Mouse (Mus musculus) lung, embryonic 14.5 days (tissue): ENCODE results near the gene Trib3. TPM values are rescaled to one million over a fixed set of nuclear protein-coding genes. Genes with fewer than 3 reads are reported as not detected.
"Not testable (repeated sequence)": the region's sequence is repeated elsewhere in the genome, so short reads cannot be mapped to it uniquely, and the experiment has no call there.

ENCODE experiments used
- ATAC-seq: fragments of 200-750 bp; cut with Nextera tagmentation; 2 replicates; pipeline ENCODE4 v1.8.0; 2017; ENCODE audit warnings: mild to moderate bottlenecking, moderate TSS enrichment, moderate library complexity; ENCODE audit not compliant: insufficient read depth
- DNase-seq: peaks from one replicate; pipeline ENCODE4 v3.0.0-alpha.2; 2015
- H3K27ac ChIP-seq: fragments of 300-500 bp; sonication (generic); 2 replicates; pipeline ENCODE4 v1.5.1; 2014; ENCODE audit warnings: low read depth, mild to moderate bottlenecking, moderate library complexity
- H3K27me3 ChIP-seq: fragments of 300-500 bp; sonication (generic); 2 replicates; pipeline ENCODE4 v1.6.1; 2014; ENCODE audit warnings: low read length, control low read depth; ENCODE audit not compliant: insufficient read depth
- H3K36me3 ChIP-seq: fragments of 300-500 bp; sonication (generic); 2 replicates; pipeline ENCODE4 v1.6.1; 2014; ENCODE audit warnings: control low read depth; ENCODE audit not compliant: insufficient read depth
- H3K4me1 ChIP-seq: fragments of 300-500 bp; sonication (generic); 2 replicates; pipeline ENCODE4 v1.6.1; 2014; ENCODE audit warnings: antibody characterized with exemption, control low read depth; ENCODE audit not compliant: insufficient read depth
- H3K4me2 ChIP-seq: fragments of 300-500 bp; sonication (generic); 2 replicates; pipeline ENCODE4 v1.6.1; 2014; ENCODE audit warnings: mild to moderate bottlenecking
- H3K4me3 ChIP-seq: fragments of 300-500 bp; sonication (generic); 2 replicates; pipeline ENCODE4 v1.5.1; 2014; ENCODE audit warnings: low read depth, low read length
- H3K9ac ChIP-seq: fragments of 300-500 bp; sonication (generic); 2 replicates; pipeline ENCODE4 v1.6.1; 2014
- H3K9me3 ChIP-seq: fragments of 300-500 bp; sonication (generic); 2 replicates; pipeline ENCODE4 v1.6.1; 2016; ENCODE audit warnings: low read depth, low read length, control low read depth
- CTCF ChIP-seq: IDR thresholded peaks from 2 replicates; pipeline ENCODE4 v1.5.1; 2016; ENCODE audit warnings: antibody characterized with exemption, low read depth
- WGBS: fragments of 180-500 bp; shearing (Covaris S2); extraction: QIAGEN DNeasy Blood & Tissue Kit; methylation state at CpG from one replicate; pipeline ENCODE4 v1.1.7; 2014; 5-methylcytosine and 5-hydroxymethylcytosine counted together
- polyA plus RNA-seq: library from polyadenylated mRNA; unstranded; fragments of >200 nt; fragmentation: Nextera tagmentation; extraction: Ambion mirVana; gene quantifications from 2 replicates; pipeline ENCODE4 v1.2.1, GENCODE M21; 2014

The Trib3 gene
- polyA plus RNA-seq, 1 experiment from 2014 or later, result 2.2 TPM

GRCm38 (mm10) chr2:152360271-152360775, 16.5 kb upstream of the Trib3 start:
- no peaks in the 10 kb centered on the region for H3K27me3 ChIP-seq
- H3K4me1 ChIP-seq, result 0 out of 2 replicates have a peak, but pooled peaks cover 4% of the 10 kb centered on the region
- TF ChIP-seq CTCF, result no peak
- H3K36me3 ChIP-seq, result no peaks in the 10 kb centered on the region
- peak overlapping the region; percentile 9 for H3K27ac ChIP-seq
- H3K4me3 ChIP-seq, result no peak overlapping the region
- H3K9ac ChIP-seq, result peak overlapping the region; percentile 13; the same call in 1 of the 2 replicates
- DNase-seq (peak; percentile 54), ATAC-seq (no peak)
- no peaks in the 10 kb centered on the region for H3K9me3 ChIP-seq
- H3K4me2 ChIP-seq, result no peak overlapping the region
- 26% methylated on average over 7 of the region's 7 CpGs for WGBS

GRCm38 (mm10) chr2:152359616-152360015, 15.8 kb upstream of the Trib3 start:
- Histone ChIP-seq H3K36me3 (no peaks in the 10 kb centered on the region), H3K27me3 (no peaks in the 10 kb centered on the region), H3K4me3 (no peak overlapping the region), H3K4me1 (0 out of 2 replicates have a peak, but pooled peaks cover 4% of the 10 kb centered on the region), H3K9ac (no peak overlapping the region), H3K4me2 (no peak overlapping the region), H3K9me3 (no peaks in the 10 kb centered on the region), H3K27ac (no peak overlapping the region)
- WGBS, result 39% methylated on average over 5 of the region's 5 CpGs
- no peak for TF ChIP-seq CTCF
- DNase-seq (no peak), ATAC-seq (no peak)

GRCm38 (mm10) chr2:152358977-152359376, 15.1 kb upstream of the Trib3 start:
- not testable (repeated sequence) for H3K27ac ChIP-seq, H3K27me3 ChIP-seq, H3K36me3 ChIP-seq, H3K4me2 ChIP-seq, ATAC-seq, H3K4me3 ChIP-seq, DNase-seq, H3K9ac ChIP-seq, H3K4me1 ChIP-seq, H3K9me3 ChIP-seq
- peak; percentile 32 for TF ChIP-seq CTCF
- WGBS, result 82% methylated on average over 5 of the region's 5 CpGs

GRCm38 (mm10) chr2:152357254-152357653, 13.4 kb upstream of the Trib3 start:
- Histone ChIP-seq H3K9ac (no peak overlapping the region), H3K36me3 (no peaks in the 10 kb centered on the region), H3K27me3 (no peaks in the 10 kb centered on the region), H3K4me2 (no peak overlapping the region), H3K27ac (no peak overlapping the region), H3K9me3 (no peaks in the 10 kb centered on the region), H3K4me1 (no peaks in the 10 kb centered on the region), H3K4me3 (no peak overlapping the region)
- WGBS, result 77% methylated on average over 3 of the region's 3 CpGs
- TF ChIP-seq CTCF, result no peak
- DNase-seq (no peak), ATAC-seq (no peak)

- no peak overlapping the region for H3K4me3 ChIP-seq
- TF ChIP-seq CTCF, result no peak
- no peaks in the 10 kb centered on the region for H3K27me3 ChIP-seq
- no peaks in the 10 kb centered on the region for H3K4me1 ChIP-seq
- WGBS, result 81% methylated on average over 8 of the region's 8 CpGs
- DNase-seq (peak; percentile 79), ATAC-seq (peak; percentile 59)
- no peak overlapping the region for H3K9ac ChIP-seq
- H3K4me2 ChIP-seq, result no peak overlapping the region
- no peak overlapping the region for H3K27ac ChIP-seq
- no peaks in the 10 kb centered on the region for H3K9me3 ChIP-seq
- H3K36me3 ChIP-seq, result no peaks in the 10 kb centered on the region
Observed at GRCm38 (mm10) chr2:152349842-152350540, 6.2 kb upstream of the Trib3 start.

- H3K4me2 ChIP-seq, result no peak overlapping the region
- WGBS, result 81% methylated on average over 6 of the region's 6 CpGs
- no peak overlapping the region for H3K4me3 ChIP-seq
- no peaks in the 10 kb centered on the region for H3K36me3 ChIP-seq
- H3K9ac ChIP-seq, result no peak overlapping the region
- H3K27ac ChIP-seq, result no peak overlapping the region
- no peaks in the 10 kb centered on the region for H3K4me1 ChIP-seq
- no peak for TF ChIP-seq CTCF
- H3K27me3 ChIP-seq, result no peaks in the 10 kb centered on the region
- DNase-seq, result no peak
- ATAC-seq, result no peak
- no peaks in the 10 kb centered on the region for H3K9me3 ChIP-seq
Observed at GRCm38 (mm10) chr2:152349205-152349604, 5.4 kb upstream of the Trib3 start.

- WGBS, result 81% methylated on average over 2 of the region's 2 CpGs
- no peak for DNase-seq
- H3K9me3 ChIP-seq, result no peaks in the 10 kb centered on the region
- no peak overlapping the region for H3K4me2 ChIP-seq
- TF ChIP-seq CTCF, result no peak
- no peak overlapping the region for H3K27ac ChIP-seq
- no peaks in the 10 kb centered on the region for H3K36me3 ChIP-seq
- H3K4me3 ChIP-seq, result no peak overlapping the region
- no peaks in the 10 kb centered on the region for H3K27me3 ChIP-seq
- no peak overlapping the region for H3K9ac ChIP-seq
- no peak for ATAC-seq
- no peaks in the 10 kb centered on the region for H3K4me1 ChIP-seq
Observed at GRCm38 (mm10) chr2:152347722-152348121, 3.9 kb upstream of the Trib3 start.
